Mouse (Mus musculus) limb, embryonic 15.5 days (tissue): ENCODE results near the gene Lrrc20. TPM values are rescaled to one million over a fixed set of nuclear protein-coding genes. Genes with fewer than 3 reads are reported as not detected.
A peak's percentile ranks its signal among the peaks of the same experiment; 100 is the strongest.

Source experiments
- ATAC-seq: fragments of 200-750 bp; cut with Nextera tagmentation; 2 replicates; pipeline ENCODE4 v1.8.0; 2017; ENCODE audit warnings: low read depth, moderate TSS enrichment; ENCODE audit not compliant: insufficient number of reproducible peaks, low FRiP score, low TSS enrichment
- H3K27ac ChIP-seq: fragments of 300-500 bp; sonication (generic); 2 replicates; pipeline ENCODE4 v1.5.1; 2015; ENCODE audit warnings: moderate library complexity, mild to moderate bottlenecking, inconsistent platforms
- H3K27me3 ChIP-seq: fragments of 300-500 bp; sonication (generic); 2 replicates; pipeline ENCODE4 v1.6.1; 2015; ENCODE audit warnings: inconsistent platforms
- H3K36me3 ChIP-seq: fragments of 300-500 bp; sonication (generic); 2 replicates; pipeline ENCODE4 v1.6.1; 2015; ENCODE audit warnings: inconsistent platforms
- H3K4me1 ChIP-seq: fragments of 300-500 bp; sonication (generic); 2 replicates; pipeline ENCODE4 v1.6.1; 2015; ENCODE audit warnings: inconsistent platforms
- H3K4me2 ChIP-seq: fragments of 300-500 bp; sonication (generic); 2 replicates; pipeline ENCODE4 v1.6.1; 2015; ENCODE audit warnings: mild to moderate bottlenecking, inconsistent platforms
- H3K4me3 ChIP-seq: fragments of 300-500 bp; sonication (generic); 2 replicates; pipeline ENCODE4 v1.5.1; 2015; ENCODE audit warnings: mild to moderate bottlenecking, inconsistent platforms
- H3K9ac ChIP-seq: fragments of 300-500 bp; sonication (generic); 2 replicates; pipeline ENCODE4 v1.6.1; 2015; ENCODE audit warnings: inconsistent platforms
- H3K9me3 ChIP-seq: fragments of 300-500 bp; sonication (generic); 2 replicates; pipeline ENCODE4 v1.6.1; 2016; ENCODE audit warnings: inconsistent platforms
- WGBS: fragments of 180-500 bp; shearing (Covaris S2); methylation state at CpG from one replicate; pipeline ENCODE4 v1.1.7; 2015; 5-methylcytosine and 5-hydroxymethylcytosine counted together
- polyA plus RNA-seq: library from polyadenylated mRNA; unstranded; fragments of >200 nt; fragmentation: Nextera tagmentation; extraction: Ambion mirVana; gene quantifications from 2 replicates; pipeline ENCODE4 v1.2.1, GENCODE M21; 2015

The Lrrc20 gene
- polyA plus RNA-seq, 1 experiment from 2014 or later, result 8.5 TPM

GRCm38 (mm10) chr10:61476440-61477165 is 1.0 kb downstream of the Lrrc20 start:
- Histone ChIP-seq H3K9me3 (no peaks in the 10 kb centered on the region), H3K27ac (peak overlapping the region; percentile 62), H3K4me3 (peak overlapping the region; percentile 84), H3K27me3 (no peaks in the 10 kb centered on the region), H3K36me3 (no peaks in the 10 kb centered on the region), H3K9ac (peak overlapping the region; percentile 50), H3K4me2 (peak overlapping the region; percentile 97), H3K4me1 (peaks cover 14% of the 10 kb centered on the region)
- ATAC-seq, result no peak
- 7% methylated on average over 15 of the region's 15 CpGs for WGBS

- WGBS, result 91% methylated on average over 10 of the region's 10 CpGs
- Histone ChIP-seq H3K4me2 (no peak overlapping the region), H3K9ac (no peak overlapping the region), H3K4me3 (no peak overlapping the region), H3K27ac (no peak overlapping the region), H3K36me3 (no peaks in the 10 kb centered on the region), H3K4me1 (peaks cover 14% of the 10 kb centered on the region), H3K27me3 (no peaks in the 10 kb centered on the region), H3K9me3 (no peaks in the 10 kb centered on the region)
- ATAC-seq, result no peak
Measured at GRCm38 (mm10) chr10:61479461-61479860, 3.9 kb downstream of the Lrrc20 start.

- no peaks in the 10 kb centered on the region for H3K27me3 ChIP-seq
- H3K36me3 ChIP-seq, result no peaks in the 10 kb centered on the region
- 81% methylated on average over 4 of the region's 4 CpGs for WGBS
- H3K4me1 ChIP-seq, result peaks cover 14% of the 10 kb centered on the region
- H3K4me2 ChIP-seq, result no peak overlapping the region
- H3K4me3 ChIP-seq, result no peak overlapping the region
- no peaks in the 10 kb centered on the region for H3K9me3 ChIP-seq
- no peak overlapping the region for H3K9ac ChIP-seq
- no peak overlapping the region for H3K27ac ChIP-seq
- no peak for ATAC-seq
Measured at GRCm38 (mm10) chr10:61479927-61480326, 4.3 kb downstream of the Lrrc20 start.

GRCm38 (mm10) chr10:61480488-61480887 is 4.9 kb downstream of the Lrrc20 start:
- 77% methylated on average over 1 of the region's 1 CpGs for WGBS
- no peak overlapping the region for H3K27ac ChIP-seq
- ATAC-seq, result no peak

GRCm38 (mm10) chr10:61482771-61483170 is 7.2 kb downstream of the Lrrc20 start:
- no peaks in the 10 kb centered on the region for H3K4me1 ChIP-seq
- WGBS, result 92% methylated on average over 7 of the region's 7 CpGs
- ATAC-seq, result no peak
- no peak overlapping the region for H3K27ac ChIP-seq
- no peaks in the 10 kb centered on the region for H3K36me3 ChIP-seq
- no peak overlapping the region for H3K4me2 ChIP-seq
- H3K9ac ChIP-seq, result no peak overlapping the region
- H3K4me3 ChIP-seq, result no peak overlapping the region
- no peaks in the 10 kb centered on the region for H3K9me3 ChIP-seq
- no peaks in the 10 kb centered on the region for H3K27me3 ChIP-seq

More at GRCm38 (mm10) chr10:61480488-61480887, 4.9 kb downstream of the Lrrc20 start:
- Histone ChIP-seq H3K4me3 (no peak overlapping the region), H3K36me3 (no peaks in the 10 kb centered on the region), H3K9ac (no peak overlapping the region), H3K9me3 (no peaks in the 10 kb centered on the region), H3K4me2 (no peak overlapping the region), H3K27me3 (no peaks in the 10 kb centered on the region), H3K4me1 (peaks cover 10% of the 10 kb centered on the region)

- Histone ChIP-seq H3K4me3 (no peak overlapping the region), H3K27me3 (no peaks in the 10 kb centered on the region), H3K4me2 (no peak overlapping the region), H3K36me3 (no peaks in the 10 kb centered on the region), H3K4me1 (no peaks in the 10 kb centered on the region), H3K9ac (no peak overlapping the region), H3K27ac (no peak overlapping the region), H3K9me3 (no peaks in the 10 kb centered on the region)
- WGBS, result 79% methylated on average over 11 of the region's 11 CpGs
- ATAC-seq, result no peak
Measured at GRCm38 (mm10) chr10:61484801-61485200, 9.2 kb downstream of the Lrrc20 start.

- 85% methylated on average over 8 of the region's 8 CpGs for WGBS
- Histone ChIP-seq H3K4me1 (no peaks in the 10 kb centered on the region), H3K9me3 (no peaks in the 10 kb centered on the region), H3K27me3 (no peaks in the 10 kb centered on the region), H3K4me2 (no peak overlapping the region), H3K36me3 (no peaks in the 10 kb centered on the region), H3K27ac (no peak overlapping the region), H3K9ac (no peak overlapping the region), H3K4me3 (no peak overlapping the region)
- ATAC-seq, result no peak
Measured at GRCm38 (mm10) chr10:61486551-61487339, 11.1 kb downstream of the Lrrc20 start.

- no peak for ATAC-seq
- H3K9ac ChIP-seq, result no peak overlapping the region
- H3K4me1 ChIP-seq, result peaks cover 5% of the 10 kb centered on the region; the same call in 1 of the 2 replicates
- H3K27me3 ChIP-seq, result no peaks in the 10 kb centered on the region
- H3K36me3 ChIP-seq, result no peaks in the 10 kb centered on the region
- H3K4me2 ChIP-seq, result no peak overlapping the region
- no peaks in the 10 kb centered on the region for H3K9me3 ChIP-seq
- 84% methylated on average over 6 of the region's 6 CpGs for WGBS
- H3K27ac ChIP-seq, result no peak overlapping the region
- no peak overlapping the region for H3K4me3 ChIP-seq
Measured at GRCm38 (mm10) chr10:61488522-61489110, 13.0 kb downstream of the Lrrc20 start.

- no peak overlapping the region for H3K9ac ChIP-seq
- no peaks in the 10 kb centered on the region for H3K27me3 ChIP-seq
- no peaks in the 10 kb centered on the region for H3K9me3 ChIP-seq
- ATAC-seq, result no peak
- no peak overlapping the region for H3K4me3 ChIP-seq
- no peaks in the 10 kb centered on the region for H3K36me3 ChIP-seq
- peaks cover 24% of the 10 kb centered on the region for H3K4me1 ChIP-seq
- no peak overlapping the region for H3K27ac ChIP-seq
- H3K4me2 ChIP-seq, result no peak overlapping the region
- WGBS, result 41% methylated on average over 8 of the region's 8 CpGs
Measured at GRCm38 (mm10) chr10:61491573-61491972, 16.0 kb downstream of the Lrrc20 start.

GRCm38 (mm10) chr10:61492040-61492439 is 16.4 kb downstream of the Lrrc20 start:
- Histone ChIP-seq H3K4me3 (no peak overlapping the region), H3K4me1 (peaks cover 28% of the 10 kb centered on the region), H3K27ac (no peak overlapping the region), H3K27me3 (no peaks in the 10 kb centered on the region), H3K36me3 (no peaks in the 10 kb centered on the region), H3K9me3 (no peaks in the 10 kb centered on the region), H3K9ac (no peak overlapping the region), H3K4me2 (no peak overlapping the region)
- WGBS, result 9% methylated on average over 11 of the region's 11 CpGs
- no peak; the same call in 1 of the 2 replicates for ATAC-seq

GRCm38 (mm10) chr10:61495461-61495860 is 19.9 kb downstream of the Lrrc20 start:
- Histone ChIP-seq H3K9ac (no peak overlapping the region), H3K4me1 (peaks cover 28% of the 10 kb centered on the region), H3K4me3 (no peak overlapping the region), H3K4me2 (no peak overlapping the region), H3K9me3 (no peaks in the 10 kb centered on the region), H3K27me3 (no peaks in the 10 kb centered on the region), H3K27ac (peak overlapping the region; percentile 51), H3K36me3 (no peaks in the 10 kb centered on the region)
- ATAC-seq, result no peak
- 20% methylated on average over 4 of the region's 4 CpGs for WGBS

GRCm38 (mm10) chr10:61496231-61496630 is 20.6 kb downstream of the Lrrc20 start:
- Histone ChIP-seq H3K9me3 (no peaks in the 10 kb centered on the region), H3K4me3 (no peak overlapping the region), H3K9ac (no peak overlapping the region), H3K4me1 (peaks cover 28% of the 10 kb centered on the region), H3K27ac (peak overlapping the region; percentile 51), H3K4me2 (no peak overlapping the region), H3K27me3 (no peaks in the 10 kb centered on the region), H3K36me3 (no peaks in the 10 kb centered on the region)
- ATAC-seq, result no peak; the same call in 1 of the 2 replicates
- WGBS, result 36% methylated on average over 9 of the region's 9 CpGs
